Mouse (Mus musculus): Measurements from ENCODE around the gene Pde4b. TPM values are rescaled to one million over a fixed set of nuclear protein-coding genes. Genes with fewer than 3 reads are reported as not detected.

The Pde4b gene
- polyA plus RNA-seq, 1 experiment from 2014 or later: 12.5 TPM

GRCm38 (mm10) chr4:102495001-102495400, 407.7 kb downstream of the Pde4b start:
- Histone ChIP-seq H3K9me3 (replicated peaks; ENCODE audit: control insufficient read depth, low read length) (no peaks in the 10 kb centered on the region), H3K27me3 (ENCODE audit: control insufficient read depth, insufficient read depth, low read length) (no peaks in the 10 kb centered on the region), H3K4me2 (ENCODE audit: low read depth, low read length) (no peak overlapping the region), H3K4me3 (replicated peaks; ENCODE audit: low read length) (no peak overlapping the region), H3K36me3 (ENCODE audit: control insufficient read depth, insufficient read depth, low read length) (no peaks in the 10 kb centered on the region), H3K9ac (ENCODE audit: low read length) (no peak overlapping the region), H3K27ac (ENCODE audit: low read length) (no peak overlapping the region), H3K4me1 (ENCODE audit: control insufficient read depth, insufficient read depth, low read length) (peaks cover 7% of the 10 kb centered on the region; the same call in 1 of the 2 replicates)
- ATAC-seq (ENCODE audit: insufficient read depth, low FRiP score): no peak
- WGBS: 59% methylated on average over 5 of the region's 5 CpGs

GRCm38 (mm10) chr4:102495474-102495873, 408.1 kb downstream of the Pde4b start:
- no peak overlapping the region for H3K9ac ChIP-seq (ENCODE audit: low read length)
- H3K9me3 ChIP-seq (replicated peaks; ENCODE audit: control insufficient read depth, low read length): no peaks in the 10 kb centered on the region
- H3K4me1 ChIP-seq (ENCODE audit: control insufficient read depth, insufficient read depth, low read length): peaks cover 7% of the 10 kb centered on the region; the same call in 1 of the 2 replicates
- no peak overlapping the region for H3K27ac ChIP-seq (ENCODE audit: low read length)
- H3K4me3 ChIP-seq (replicated peaks; ENCODE audit: low read length): no peak overlapping the region
- H3K27me3 ChIP-seq (ENCODE audit: control insufficient read depth, insufficient read depth, low read length): no peaks in the 10 kb centered on the region
- no peak overlapping the region for H3K4me2 ChIP-seq (ENCODE audit: low read depth, low read length)
- no peaks in the 10 kb centered on the region for H3K36me3 ChIP-seq (ENCODE audit: control insufficient read depth, insufficient read depth, low read length)
- whole genome bisulfite sequencing: 51% methylated on average over 5 of the region's 5 CpGs
- ATAC-seq (ENCODE audit: insufficient read depth, low FRiP score): no peak

- ATAC-seq (ENCODE audit: insufficient read depth, low FRiP score): no peak
- Histone ChIP-seq H3K9me3 (replicated peaks; ENCODE audit: control insufficient read depth, low read length) (no peaks in the 10 kb centered on the region), H3K36me3 (ENCODE audit: control insufficient read depth, insufficient read depth, low read length) (no peaks in the 10 kb centered on the region), H3K9ac (ENCODE audit: low read length) (no peak overlapping the region), H3K27me3 (ENCODE audit: control insufficient read depth, insufficient read depth, low read length) (no peaks in the 10 kb centered on the region), H3K4me1 (ENCODE audit: control insufficient read depth, insufficient read depth, low read length) (peaks cover 7% of the 10 kb centered on the region; the same call in 1 of the 2 replicates), H3K4me2 (ENCODE audit: low read depth, low read length) (no peak overlapping the region), H3K4me3 (replicated peaks; ENCODE audit: low read length) (no peak overlapping the region), H3K27ac (ENCODE audit: low read length) (no peak overlapping the region)
- WGBS: 81% methylated on average over 20 of the region's 20 CpGs
Observed at GRCm38 (mm10) chr4:102496269-102497177, 409.2 kb downstream of the Pde4b start.

- Histone ChIP-seq H3K4me2 (ENCODE audit: low read depth, low read length) (no peak overlapping the region), H3K4me1 (ENCODE audit: control insufficient read depth, insufficient read depth, low read length) (peaks cover 7% of the 10 kb centered on the region; the same call in 1 of the 2 replicates), H3K36me3 (ENCODE audit: control insufficient read depth, insufficient read depth, low read length) (no peaks in the 10 kb centered on the region), H3K9me3 (replicated peaks; ENCODE audit: control insufficient read depth, low read length) (no peaks in the 10 kb centered on the region), H3K27ac (ENCODE audit: low read length) (no peak overlapping the region), H3K4me3 (replicated peaks; ENCODE audit: low read length) (no peak overlapping the region), H3K27me3 (ENCODE audit: control insufficient read depth, insufficient read depth, low read length) (no peaks in the 10 kb centered on the region), H3K9ac (ENCODE audit: low read length) (no peak overlapping the region)
- WGBS: 88% methylated on average over 3 of the region's 3 CpGs
- no peak for ATAC-seq (ENCODE audit: insufficient read depth, low FRiP score)
Observed at GRCm38 (mm10) chr4:102497221-102497620, 409.9 kb downstream of the Pde4b start.

GRCm38 (mm10) chr4:102498169-102498919, 411.0 kb downstream of the Pde4b start:
- Histone ChIP-seq H3K36me3 (ENCODE audit: control insufficient read depth, insufficient read depth, low read length) (no peaks in the 10 kb centered on the region), H3K4me1 (ENCODE audit: control insufficient read depth, insufficient read depth, low read length) (peaks cover 7% of the 10 kb centered on the region; the same call in 1 of the 2 replicates), H3K27me3 (ENCODE audit: control insufficient read depth, insufficient read depth, low read length) (no peaks in the 10 kb centered on the region), H3K4me3 (replicated peaks; ENCODE audit: low read length) (no peak overlapping the region), H3K9ac (ENCODE audit: low read length) (no peak overlapping the region), H3K9me3 (replicated peaks; ENCODE audit: control insufficient read depth, low read length) (no peaks in the 10 kb centered on the region), H3K27ac (ENCODE audit: low read length) (no peak overlapping the region), H3K4me2 (ENCODE audit: low read depth, low read length) (no peak overlapping the region)
- no peak for ATAC-seq (ENCODE audit: insufficient read depth, low FRiP score)
- 59% methylated on average over 4 of the region's 4 CpGs for WGBS

GRCm38 (mm10) chr4:102498920-102499316, 411.6 kb downstream of the Pde4b start:
- no peak overlapping the region for H3K4me3 ChIP-seq (replicated peaks; ENCODE audit: low read length)
- WGBS: 73% methylated on average over 1 of the region's 1 CpGs

GRCm38 (mm10) chr4:102505714-102506113, 418.4 kb downstream of the Pde4b start:
- Histone ChIP-seq H3K4me2 (ENCODE audit: low read depth, low read length) (no peak overlapping the region), H3K27ac (ENCODE audit: low read length) (no peak overlapping the region), H3K36me3 (ENCODE audit: control insufficient read depth, insufficient read depth, low read length) (no peaks in the 10 kb centered on the region), H3K9ac (ENCODE audit: low read length) (no peak overlapping the region), H3K27me3 (ENCODE audit: control insufficient read depth, insufficient read depth, low read length) (no peaks in the 10 kb centered on the region), H3K4me1 (ENCODE audit: control insufficient read depth, insufficient read depth, low read length) (no peaks in the 10 kb centered on the region), H3K4me3 (replicated peaks; ENCODE audit: low read length) (no peak overlapping the region), H3K9me3 (replicated peaks; ENCODE audit: control insufficient read depth, low read length) (no peaks in the 10 kb centered on the region)
- WGBS: 69% methylated on average over 6 of the region's 6 CpGs
- ATAC-seq (ENCODE audit: insufficient read depth, low FRiP score): no peak

More at GRCm38 (mm10) chr4:102498920-102499316, 411.6 kb downstream of the Pde4b start:
- H3K27me3 ChIP-seq (ENCODE audit: control insufficient read depth, insufficient read depth, low read length): no peaks in the 10 kb centered on the region
- no peaks in the 10 kb centered on the region for H3K9me3 ChIP-seq (replicated peaks; ENCODE audit: control insufficient read depth, low read length)
- H3K27ac ChIP-seq (ENCODE audit: low read length): no peak overlapping the region
- no peak for ATAC-seq (ENCODE audit: insufficient read depth, low FRiP score)
- no peaks in the 10 kb centered on the region for H3K36me3 ChIP-seq (ENCODE audit: control insufficient read depth, insufficient read depth, low read length)
- no peak overlapping the region for H3K4me2 ChIP-seq (ENCODE audit: low read depth, low read length)
- peaks cover 7% of the 10 kb centered on the region; the same call in 1 of the 2 replicates for H3K4me1 ChIP-seq (ENCODE audit: control insufficient read depth, insufficient read depth, low read length)
- H3K9ac ChIP-seq (ENCODE audit: low read length): no peak overlapping the region

- H3K27ac ChIP-seq (ENCODE audit: low read length): no peak overlapping the region
- no peaks in the 10 kb centered on the region for H3K36me3 ChIP-seq (ENCODE audit: control insufficient read depth, insufficient read depth, low read length)
- 67% methylated on average over 15 of the region's 15 CpGs for WGBS
- no peaks in the 10 kb centered on the region for H3K9me3 ChIP-seq (replicated peaks; ENCODE audit: control insufficient read depth, low read length)
- no peak for ATAC-seq (ENCODE audit: insufficient read depth, low FRiP score)
- no peaks in the 10 kb centered on the region for H3K27me3 ChIP-seq (ENCODE audit: control insufficient read depth, insufficient read depth, low read length)
- H3K9ac ChIP-seq (ENCODE audit: low read length): no peak overlapping the region
- H3K4me3 ChIP-seq (replicated peaks; ENCODE audit: low read length): no peak overlapping the region
- no peak overlapping the region for H3K4me2 ChIP-seq (ENCODE audit: low read depth, low read length)
- H3K4me1 ChIP-seq (ENCODE audit: control insufficient read depth, insufficient read depth, low read length): peaks cover 6% of the 10 kb centered on the region; the same call in 1 of the 2 replicates
Observed at GRCm38 (mm10) chr4:102506376-102507280, 419.3 kb downstream of the Pde4b start.
